Mouse (Mus musculus) small intestine, adult 2 months (tissue): ENCODE results near the gene Aasdh. TPM values are rescaled to one million over a fixed set of nuclear protein-coding genes. Genes with fewer than 3 reads are reported as not detected.

Experiments used
- H3K27ac ChIP-seq: fragments of 200-500 bp; 2 replicates; pipeline ENCODE4 v1.5.1; 2012; ENCODE audit warnings: low read depth, low read length, control low read depth, inconsistent platforms; ENCODE audit not compliant: insufficient read depth
- H3K27me3 ChIP-seq: fragments of 200-500 bp; 2 replicates; pipeline ENCODE4 v1.6.1; 2012; ENCODE audit warnings: mild to moderate bottlenecking, moderate library complexity, low read length, inconsistent platforms; ENCODE audit not compliant: control insufficient read depth, insufficient read depth
- H3K36me3 ChIP-seq: fragments of 200-500 bp; 2 replicates; pipeline ENCODE4 v1.6.1; 2012; ENCODE audit warnings: mild to moderate bottlenecking, low read length, control low read depth, inconsistent platforms; ENCODE audit not compliant: control insufficient read depth, insufficient read depth
- H3K4me1 ChIP-seq: fragments of 200-500 bp; 2 replicates; pipeline ENCODE4 v1.6.1; 2012; ENCODE audit warnings: low read length, inconsistent platforms, mixed read lengths; ENCODE audit not compliant: control insufficient read depth, insufficient read depth, insufficient read length
- H3K4me3 ChIP-seq: fragments of 200-500 bp; 2 replicates; pipeline ENCODE4 v1.5.1; 2012; ENCODE audit warnings: low read depth, mild to moderate bottlenecking, control low read depth, inconsistent platforms, low read length, moderate library complexity
- CTCF ChIP-seq: fragments of 200-500 bp; IDR thresholded peaks from 2 replicates; pipeline ENCODE4 v1.5.1; 2012; ENCODE audit warnings: low read depth, mild to moderate bottlenecking, control low read depth, inconsistent platforms, low read length, moderate library complexity, mixed read lengths; ENCODE audit not compliant: insufficient replicate concordance, insufficient read length; ENCODE audit errors: extremely low read depth
- POLR2A ChIP-seq: fragments of 200-500 bp; IDR thresholded peaks from 2 replicates; pipeline ENCODE4 v1.6.1; 2012; ENCODE audit warnings: low read depth, mild to moderate bottlenecking, control low read depth, inconsistent platforms, low read length, moderate library complexity
- WGBS: fragments of 180-500 bp; shearing (Covaris S2); methylation state at CpG from one replicate; pipeline ENCODE4 v1.1.7; 2018; 5-methylcytosine and 5-hydroxymethylcytosine counted together
- polyA plus RNA-seq: library from polyadenylated mRNA; depleted of rRNA; stranded (reverse); fragments of >200 nt; gene quantifications from 2 replicates; pipeline ENCODE4 v1.2.3, GENCODE M21; 2012

The Aasdh gene
- polyA plus RNA-seq, 1 experiment = 2.2 TPM

DNA sequence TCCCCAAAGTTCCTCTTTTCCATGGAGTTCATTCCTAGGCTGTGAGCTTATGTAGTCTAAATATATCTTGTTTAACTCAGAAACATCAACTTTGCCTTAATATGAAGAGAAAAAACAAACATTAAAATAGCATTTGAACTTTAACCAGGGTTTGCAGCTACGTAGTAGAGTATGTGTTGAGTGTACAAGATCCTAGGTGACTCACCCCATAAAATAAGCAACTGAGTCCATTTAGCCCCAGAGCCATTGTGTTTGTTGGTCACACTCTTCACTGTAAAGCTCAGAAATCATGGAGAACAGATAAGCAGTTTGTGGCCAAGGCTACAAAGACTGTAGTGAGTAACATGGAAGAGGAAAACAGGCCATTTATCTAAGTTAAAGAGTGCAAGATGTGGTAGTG is 21.2 kb downstream of the Aasdh start:
- 79% methylated on average over 1 of the region's 1 CpGs for WGBS
- Histone ChIP-seq H3K27ac (no peak overlapping the region), H3K27me3 (no peaks in the 10 kb centered on the region), H3K36me3 (peaks cover 46% of the 10 kb centered on the region), H3K4me1 (no peaks in the 10 kb centered on the region), H3K4me3 (no peak overlapping the region)
- TF ChIP-seq POLR2A = no peak
- TF ChIP-seq CTCF = no peak

- no peak for TF ChIP-seq POLR2A
- TF ChIP-seq CTCF = no peak
- no peak overlapping the region for H3K27ac ChIP-seq
- 93% methylated on average over 25 of the region's 25 CpGs for WGBS
- H3K4me1 ChIP-seq = no peaks in the 10 kb centered on the region
- H3K27me3 ChIP-seq = no peaks in the 10 kb centered on the region
- no peak overlapping the region for H3K4me3 ChIP-seq
- peaks cover 23% of the 10 kb centered on the region for H3K36me3 ChIP-seq
Observed at GRCm38 (mm10) chr5:76876106-76876758, 29.1 kb downstream of the Aasdh start.

DNA sequence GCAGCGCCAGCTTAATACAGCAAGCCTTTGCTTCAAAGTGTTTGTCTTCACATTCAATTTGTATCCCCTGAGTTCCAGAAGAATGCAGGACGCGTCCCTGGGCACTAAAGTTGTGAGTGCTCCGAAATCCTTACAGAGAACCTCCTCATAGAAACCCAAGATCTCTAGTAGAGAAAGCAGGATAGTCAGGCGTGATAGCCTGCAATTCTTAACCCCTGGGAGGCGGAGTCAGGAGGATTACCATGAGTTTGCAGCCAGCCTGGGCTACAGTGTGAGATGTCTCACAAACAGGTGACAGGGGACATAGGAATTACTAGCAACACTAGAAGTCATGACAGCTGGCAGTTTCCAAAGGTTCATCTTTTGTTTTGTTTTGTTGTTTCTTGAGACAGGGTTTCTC is 35.8 kb downstream of the Aasdh start:
- peaks cover 45% of the 10 kb centered on the region for H3K36me3 ChIP-seq
- H3K4me3 ChIP-seq = no peak overlapping the region
- H3K27ac ChIP-seq = no peak overlapping the region
- TF ChIP-seq POLR2A = no peak
- TF ChIP-seq CTCF = no peak
- no peaks in the 10 kb centered on the region for H3K4me1 ChIP-seq
- H3K27me3 ChIP-seq = no peaks in the 10 kb centered on the region
- 76% methylated on average over 6 of the region's 6 CpGs for WGBS

DNA sequence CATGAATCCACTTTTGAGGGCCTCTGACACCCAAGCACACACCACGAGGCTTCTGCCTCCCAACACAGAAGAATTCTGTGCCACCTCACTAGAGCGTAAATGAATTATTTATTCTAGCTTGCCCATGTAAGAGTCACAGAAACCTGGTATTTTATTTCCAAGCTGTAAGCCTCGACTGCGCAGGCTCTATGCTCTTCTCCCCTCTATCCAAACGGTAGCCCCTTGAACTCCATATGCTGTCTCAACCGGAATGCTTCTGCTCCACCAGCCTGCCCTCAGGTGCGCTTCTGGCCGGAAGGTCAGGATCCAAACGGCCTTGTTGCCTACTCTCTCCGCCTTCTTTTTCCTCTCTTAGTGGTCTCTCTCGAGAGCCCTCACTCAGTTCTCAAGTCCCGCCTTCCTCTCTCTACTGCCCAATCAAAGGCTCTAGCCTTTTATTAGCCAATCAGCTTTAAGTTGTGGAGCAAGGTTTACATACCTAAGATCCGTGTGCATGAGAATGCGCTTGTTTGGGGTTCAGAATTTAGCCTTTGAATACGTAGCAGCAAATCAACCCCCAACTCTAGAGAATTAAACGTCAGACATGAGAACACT is 36.5 kb downstream of the Aasdh start:
- H3K27me3 ChIP-seq = no peaks in the 10 kb centered on the region
- H3K4me3 ChIP-seq = peak overlapping the region; percentile 31; the same call in 1 of the 2 replicates
- no peak overlapping the region for H3K27ac ChIP-seq
- no peaks in the 10 kb centered on the region for H3K4me1 ChIP-seq
- TF ChIP-seq CTCF (no peak), POLR2A (no peak)
- H3K36me3 ChIP-seq = peaks cover 47% of the 10 kb centered on the region
- WGBS = 61% methylated on average over 16 of the region's 16 CpGs

DNA sequence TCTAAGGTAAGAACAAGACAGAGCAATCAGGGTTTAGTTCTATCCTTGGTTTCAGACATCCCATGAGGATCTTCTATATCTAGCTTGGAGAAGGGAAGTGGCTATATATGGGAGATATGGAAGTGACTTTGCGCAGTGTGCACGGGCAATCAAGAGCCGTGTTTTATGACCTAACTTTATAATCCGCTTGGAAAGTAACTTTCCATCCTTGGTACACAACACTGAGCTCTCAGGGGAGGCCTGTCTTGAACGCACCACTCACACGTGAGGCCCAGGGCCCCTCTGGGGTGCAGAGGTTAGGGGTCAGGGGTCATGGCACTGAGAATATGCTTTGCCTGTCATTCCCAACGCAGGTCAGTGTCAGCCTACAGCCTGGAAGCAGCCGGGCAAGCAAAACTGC is 38.5 kb downstream of the Aasdh start:
- Histone ChIP-seq H3K4me1 (no peaks in the 10 kb centered on the region), H3K27me3 (no peaks in the 10 kb centered on the region), H3K27ac (no peak overlapping the region), H3K36me3 (peaks cover 39% of the 10 kb centered on the region), H3K4me3 (no peak overlapping the region)
- 35% methylated on average over 8 of the region's 8 CpGs for WGBS
- TF ChIP-seq CTCF (no peak), POLR2A (no peak)

GRCm38 (mm10) chr5:76858444-76858843 is 46.9 kb downstream of the Aasdh start:
- TF ChIP-seq POLR2A (no peak), CTCF (no peak)
- WGBS = 80% methylated on average over 13 of the region's 13 CpGs
- H3K27ac ChIP-seq = no peak overlapping the region
- H3K36me3 ChIP-seq = peaks cover 32% of the 10 kb centered on the region
- no peaks in the 10 kb centered on the region; the same call in 1 of the 2 replicates for H3K4me1 ChIP-seq
- 0 out of 2 replicates have a peak overlapping the region, but pooled peaks have one; percentile 0 for H3K4me3 ChIP-seq
- H3K27me3 ChIP-seq = no peaks in the 10 kb centered on the region

DNA sequence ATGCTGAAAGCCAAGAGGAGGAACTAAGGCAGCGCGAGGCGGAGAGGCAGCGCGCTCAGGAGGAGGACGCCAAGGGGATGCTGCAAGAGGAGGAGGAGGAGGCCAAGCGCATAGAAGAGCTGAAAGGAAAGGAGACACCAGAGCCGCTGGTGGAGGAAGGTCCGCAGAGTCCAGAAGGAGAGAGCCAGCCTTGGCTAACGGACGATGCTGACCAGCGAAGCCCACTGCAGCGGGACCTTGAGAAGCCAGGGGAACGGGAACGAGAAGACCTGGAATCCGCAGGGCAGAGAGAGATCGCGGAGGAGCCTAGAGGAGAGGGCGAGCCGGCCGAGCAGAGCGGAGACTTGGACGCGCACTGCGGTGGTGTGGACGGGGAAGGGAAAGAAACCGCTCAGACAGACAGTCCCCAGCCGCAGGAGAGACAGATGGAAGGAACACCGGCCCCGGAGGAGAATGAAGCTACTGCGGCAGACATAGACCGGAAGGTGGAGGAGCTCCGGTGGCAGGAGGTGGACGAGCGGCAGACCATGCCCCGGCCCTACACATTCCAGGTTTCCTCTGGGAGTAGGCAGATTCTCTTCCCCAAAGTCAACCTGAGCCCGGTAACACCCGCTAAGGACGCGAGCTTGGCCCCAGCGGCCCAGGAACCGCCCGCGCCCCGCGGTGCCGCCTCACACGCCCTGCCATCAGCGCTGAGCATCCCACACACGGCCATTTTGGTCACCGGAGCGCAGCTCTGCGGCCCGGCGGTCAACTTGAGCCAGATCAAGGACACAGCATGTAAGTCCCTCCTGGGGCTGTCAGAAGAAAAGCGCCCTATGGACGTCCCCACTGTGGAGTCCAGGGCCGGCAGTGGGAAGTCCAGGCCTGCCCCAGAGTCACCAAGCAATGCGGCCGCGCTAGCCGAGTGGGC is 48.0 kb downstream of the Aasdh start:
- Histone ChIP-seq H3K36me3 (peaks cover 35% of the 10 kb centered on the region), H3K4me3 (peak overlapping the region; percentile 13), H3K27ac (no peak overlapping the region), H3K27me3 (no peaks in the 10 kb centered on the region), H3K4me1 (no peaks in the 10 kb centered on the region; the same call in 1 of the 2 replicates)
- WGBS = 74% methylated on average over 62 of the region's 62 CpGs
- TF ChIP-seq CTCF (no peak), POLR2A (no peak)
